Mouse (Mus musculus) megakaryocyte, embryonic 14.5 days (primary cell): ENCODE measurements around the gene Obscn.

ENCODE experiments used
- FLI1 ChIP-seq: IDR thresholded peaks from 2 replicates; pipeline ENCODE4 v1.6.1; 2012; ENCODE audit warnings: low read length, inconsistent platforms, mixed read lengths
- GATA1 ChIP-seq: IDR thresholded peaks from 3 replicates; pipeline ENCODE4 v1.6.1; 2012; ENCODE audit warnings: mixed read lengths, low read length, inconsistent platforms, borderline replicate concordance

- no peak for TF ChIP-seq GATA1
- TF ChIP-seq FLI1, result no peak
These were observed 167.2 kb downstream of the Obscn start for GRCm38 (mm10) chr11:58969027-58969426.
